Mouse (Mus musculus) lung, adult 2 months (tissue): ENCODE results near the gene Onecut3.

Experiments
- CTCF ChIP-seq: fragments of 200-500 bp; IDR thresholded peaks from 2 replicates; pipeline ENCODE4 v1.5.1; 2011; ENCODE audit warnings: mild to moderate bottlenecking, low read length, control low read depth; ENCODE audit not compliant: insufficient read depth
- POLR2A ChIP-seq: fragments of 200-500 bp; IDR thresholded peaks from 2 replicates; pipeline ENCODE4 v1.6.1; 2011; ENCODE audit warnings: low read depth, mild to moderate bottlenecking, control low read depth, low read length, borderline replicate concordance; ENCODE audit errors: extremely low read depth

DNA sequence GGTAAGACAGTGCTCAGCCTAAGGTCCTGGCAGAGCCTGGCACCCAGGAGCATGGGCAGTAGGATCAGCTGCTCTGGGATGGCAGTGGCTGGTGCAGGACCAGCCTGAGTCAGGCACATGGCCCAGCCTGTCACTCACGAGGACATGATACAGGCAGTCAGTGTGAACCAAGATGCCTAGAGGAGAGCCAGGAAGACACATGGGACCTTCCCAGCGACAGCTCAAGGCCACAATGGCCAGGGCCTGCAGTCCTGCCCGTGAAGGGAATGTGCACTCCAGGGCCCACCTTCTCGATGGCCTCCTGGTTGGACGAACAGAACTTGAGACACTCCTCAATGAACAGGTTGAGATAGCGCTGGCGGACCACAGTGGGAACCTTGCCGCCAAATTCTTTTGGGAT, 51.0 kb downstream of the Onecut3 start:
- TF ChIP-seq POLR2A (no peak), CTCF (no peak)
